Mouse (Mus musculus) myocyte (in vitro differentiated cells): ENCODE data around the gene Lrrk1.

Experiments used
- CEBPB ChIP-seq: IDR thresholded peaks from 2 replicates; pipeline ENCODE4 v1.6.1; 2011; ENCODE audit warnings: mild to moderate bottlenecking, moderate library complexity; ENCODE audit not compliant: poor library complexity, insufficient read depth, severe bottlenecking
- E2F4 ChIP-seq: IDR thresholded peaks from one replicate; pipeline ENCODE4 v1.6.1; 2011; ENCODE audit warnings: mild to moderate bottlenecking, control low read depth, moderate library complexity; ENCODE audit not compliant: insufficient read depth
- MAX ChIP-seq: IDR thresholded peaks from one replicate; pipeline ENCODE4 v1.6.1; 2011; ENCODE audit warnings: low read depth, mild to moderate bottlenecking, control low read depth
- MYOD1 ChIP-seq, 3 experiments: IDR thresholded peaks; one replicate each; pipeline ENCODE4 v1.6.1; 2011; ENCODE audit warnings: control low read depth in 2 of 3, low read depth in 2 of 3, mild to moderate bottlenecking in 2 of 3, moderate library complexity in 1 of 3; ENCODE audit not compliant: insufficient read length in 2 of 3, control insufficient read depth in 1 of 3
- MYOG ChIP-seq, 3 experiments: IDR thresholded peaks; one replicate each; pipeline ENCODE4 v1.6.1; 2011; ENCODE audit warnings: control low read depth in 2 of 3, low read depth in 2 of 3, mild to moderate bottlenecking in 2 of 3; ENCODE audit not compliant: insufficient read length in 2 of 3, control insufficient read depth in 1 of 3, insufficient read depth in 1 of 3
- POLR2A ChIP-seq: IDR thresholded peaks from one replicate; pipeline ENCODE4 v1.6.1; 2011; ENCODE audit warnings: low read depth, mild to moderate bottlenecking, control low read depth, moderate library complexity; ENCODE audit not compliant: insufficient read length
- POLR2AphosphoS2 ChIP-seq: IDR thresholded peaks from one replicate; pipeline ENCODE4 v1.6.1; 2011; ENCODE audit warnings: low read depth, control low read depth; ENCODE audit not compliant: insufficient read length
- REST ChIP-seq: IDR thresholded peaks from one replicate; pipeline ENCODE4 v1.6.1; 2011; ENCODE audit warnings: mild to moderate bottlenecking, control low read depth, moderate library complexity; ENCODE audit not compliant: insufficient read depth, insufficient read length
- SRF ChIP-seq: IDR thresholded peaks from one replicate; pipeline ENCODE4 v1.6.1; 2011; ENCODE audit warnings: low read depth; ENCODE audit not compliant: control insufficient read depth, insufficient read length
- TCF12 ChIP-seq: IDR thresholded peaks from one replicate; pipeline ENCODE4 v1.6.1; 2011; ENCODE audit warnings: mild to moderate bottlenecking, control low read depth; ENCODE audit not compliant: poor library complexity, insufficient read depth, severe bottlenecking
- TCF3 ChIP-seq: IDR thresholded peaks from one replicate; pipeline ENCODE4 v1.6.1; 2011; ENCODE audit warnings: low read depth, control low read depth; ENCODE audit not compliant: insufficient read length
- USF1 ChIP-seq: IDR thresholded peaks from one replicate; pipeline ENCODE4 v1.6.1; 2011; ENCODE audit warnings: low read depth, mild to moderate bottlenecking, control low read depth, moderate library complexity

DNA sequence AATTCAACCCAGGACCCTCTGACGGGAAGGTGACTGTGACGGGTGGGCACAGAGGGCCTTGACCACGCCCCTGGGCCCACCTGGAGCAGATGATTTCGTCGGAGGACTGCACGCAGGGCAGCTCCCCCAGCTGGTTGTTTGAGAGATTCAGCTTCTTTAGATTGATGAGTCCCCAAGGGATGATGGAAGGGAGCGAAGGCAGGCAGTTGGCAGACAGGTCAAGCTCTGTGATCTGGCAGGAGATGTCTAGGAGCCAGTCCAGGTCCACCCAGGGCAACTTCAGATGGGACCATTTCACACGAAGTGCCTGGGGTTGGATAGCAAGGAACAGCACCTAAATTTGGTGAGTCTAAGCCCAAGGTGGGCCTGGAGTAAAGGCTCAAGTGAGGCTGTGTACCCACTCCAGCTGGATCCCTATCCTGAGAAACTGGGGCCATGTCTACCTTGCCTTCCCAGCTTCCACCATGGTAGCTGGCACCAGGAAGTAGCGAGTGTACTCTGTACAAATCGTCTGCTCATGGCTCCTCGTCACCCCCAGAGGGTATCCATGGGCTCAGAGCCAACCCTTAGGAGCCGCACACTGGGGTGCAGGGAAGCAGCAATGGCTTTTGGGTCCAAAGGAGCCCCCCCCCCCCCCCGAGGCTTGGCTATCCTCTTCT is 79.4 kb downstream of the Lrrk1 start:
- no peak for TF ChIP-seq TCF12
- no peak for TF ChIP-seq POLR2A
- TF ChIP-seq MAX, result no peak
- TF ChIP-seq MYOG (IDR thresholded peaks at IDR 0.05; ENCODE audit: control insufficient read depth in 1 of 3, insufficient read depth in 1 of 3, insufficient read length in 2 of 3, low read depth in 2 of 3), result no peak
- TF ChIP-seq TCF3, result no peak
- no peak for TF ChIP-seq E2F4
- no peak for TF ChIP-seq REST
- TF ChIP-seq MYOD1 (IDR thresholded peaks at IDR 0.05; ENCODE audit: control insufficient read depth in 1 of 3, insufficient read length in 2 of 3, low read depth in 2 of 3), result no peak
- TF ChIP-seq POLR2AphosphoS2, result no peak
- TF ChIP-seq CEBPB, result no peak
- TF ChIP-seq SRF, result no peak
- TF ChIP-seq USF1, result no peak
